Mouse (Mus musculus): ENCODE measurements at regions not wholly inside any gene's neighbourhood (a gene's known extent, or its start where the extent isn't known, plus 50 kb on each side); places are given as distances from the start of the nearest gene placed in this dataset.
"Not testable (repeated sequence)": the region's sequence is repeated elsewhere in the genome, so short reads cannot be mapped to it uniquely, and the experiment has no call there.

DNA sequence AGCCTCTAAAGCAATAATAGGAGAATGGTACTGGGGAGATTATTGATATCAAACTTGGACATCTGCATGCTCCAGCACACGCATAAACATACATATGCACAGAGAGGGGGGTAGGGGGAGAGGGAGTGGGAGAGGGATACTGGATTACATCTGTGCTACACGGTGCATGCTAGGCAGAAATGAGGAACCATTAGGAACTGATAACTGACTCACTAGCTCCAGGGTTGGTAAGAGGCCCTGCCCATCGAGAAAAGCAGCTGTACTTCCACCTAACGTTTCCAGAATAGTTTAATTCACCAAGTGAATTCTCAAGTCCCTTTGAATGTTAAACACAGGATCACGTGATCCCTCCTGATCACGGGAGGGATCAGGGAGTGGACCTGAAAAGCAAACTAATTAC lies 825.1 kb downstream of the Diaph3 start:
- no peak for DNase-seq

DNA sequence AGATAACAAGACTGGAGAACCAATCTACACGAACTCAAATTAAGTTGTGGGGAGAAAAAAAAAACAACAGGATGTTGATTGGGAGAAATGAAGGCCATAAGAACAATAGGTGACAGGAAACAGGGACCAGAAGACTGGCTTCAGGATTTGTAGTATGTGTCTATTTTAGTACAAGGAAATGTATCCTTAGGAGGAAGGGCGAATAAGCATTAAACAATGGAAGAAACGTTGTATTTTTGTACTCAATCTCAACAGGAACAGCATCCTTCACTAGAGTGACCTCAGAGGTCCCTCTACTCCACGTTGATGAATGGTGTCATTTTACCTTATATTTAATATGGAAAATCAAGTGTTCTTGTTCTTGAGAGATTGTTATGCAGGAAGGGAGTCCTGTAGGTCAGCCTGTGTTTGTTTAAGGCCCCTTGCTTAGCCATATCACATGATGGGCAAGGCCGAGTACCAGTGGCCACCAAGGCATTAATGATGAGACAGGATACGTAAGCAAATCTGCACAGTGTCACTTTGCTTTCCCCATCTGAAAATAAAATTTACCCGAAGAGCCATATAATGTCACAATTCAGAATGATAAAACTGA lies 832.0 kb downstream of the Diaph3 start:
- no peak for DNase-seq

- peak; percentile 69 to 74 for DNase-seq
Observed at GRCm38 (mm10) chr14:86307806-86308205, 833.2 kb downstream of the Diaph3 start.

- DNase-seq = peak; percentile 35 to 45
Observed at GRCm38 (mm10) chr14:86301666-86302065, 839.4 kb downstream of the Diaph3 start.

- no peak for DNase-seq
Observed at GRCm38 (mm10) chr14:86300811-86301210, 840.2 kb downstream of the Diaph3 start.

DNA sequence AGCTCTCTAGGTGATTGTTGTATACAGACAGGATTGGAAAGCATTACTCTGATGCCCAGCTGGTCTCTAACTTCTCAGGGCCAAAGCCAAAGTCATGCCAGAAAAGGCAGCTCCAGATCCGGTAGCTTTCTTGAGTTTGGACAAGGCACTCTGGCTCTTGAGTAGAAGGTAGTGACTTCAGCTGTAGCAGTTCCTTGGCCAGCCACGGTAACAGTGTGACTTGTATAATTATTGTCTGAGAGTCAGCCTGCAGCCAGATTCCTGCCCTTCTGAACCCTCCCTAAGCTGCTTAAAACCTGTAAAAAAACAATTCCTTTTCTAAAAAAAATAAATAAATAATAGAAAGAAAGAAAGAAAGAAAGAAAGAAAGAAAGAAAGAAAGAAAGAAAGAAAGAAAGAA lies 843.0 kb downstream of the Diaph3 start:
- no peak for DNase-seq

DNA sequence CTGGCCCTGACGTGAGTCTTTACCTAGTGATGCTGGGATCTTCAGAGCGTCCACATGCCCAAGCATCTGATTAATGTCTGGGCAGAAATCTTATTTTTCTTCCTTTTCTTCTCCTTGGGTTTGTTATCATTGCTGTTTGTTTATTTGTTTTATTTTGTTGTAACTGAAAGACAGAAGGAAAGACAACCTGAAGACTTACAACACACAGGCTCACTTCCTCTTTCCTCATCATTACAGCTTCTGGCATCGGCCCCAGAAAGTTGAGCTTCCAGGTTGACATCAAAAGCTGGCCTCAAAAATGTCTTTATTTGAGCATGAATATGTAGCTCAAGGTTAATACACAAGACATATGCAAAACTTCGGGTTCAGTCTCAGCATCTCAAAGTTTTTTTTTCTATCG lies 846.4 kb downstream of the Diaph3 start:
- not testable (repeated sequence) for DNase-seq

DNA sequence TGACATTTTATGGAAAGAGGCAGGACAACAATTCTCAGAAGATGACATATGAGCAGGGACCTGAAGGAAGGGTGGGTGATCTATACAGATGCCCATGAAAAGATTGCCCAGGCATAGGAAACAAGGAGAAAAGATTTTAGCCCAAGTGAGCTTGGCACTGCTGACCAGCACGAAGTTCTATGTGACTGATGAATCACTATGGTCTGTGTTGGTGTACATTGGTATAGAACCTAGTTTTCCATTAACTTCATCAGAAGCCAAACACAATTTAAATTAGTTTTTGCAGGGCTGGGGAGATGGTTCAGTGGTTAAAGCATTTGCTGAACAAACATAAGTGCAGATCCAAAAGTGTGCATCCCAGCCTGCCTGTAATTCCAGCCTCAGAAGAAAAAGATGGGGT lies 847.2 kb downstream of the Diaph3 start:
- DNase-seq = no peak

GRCm38 (mm10) chr14:86293371-86293770 lies 847.7 kb downstream of the Diaph3 start:
- peak in 1 of 2 experiments; percentile 11 for DNase-seq

- DNase-seq = peak; percentile 33 to 54
Observed at GRCm38 (mm10) chr14:86290556-86290955, 850.5 kb downstream of the Diaph3 start.

DNA sequence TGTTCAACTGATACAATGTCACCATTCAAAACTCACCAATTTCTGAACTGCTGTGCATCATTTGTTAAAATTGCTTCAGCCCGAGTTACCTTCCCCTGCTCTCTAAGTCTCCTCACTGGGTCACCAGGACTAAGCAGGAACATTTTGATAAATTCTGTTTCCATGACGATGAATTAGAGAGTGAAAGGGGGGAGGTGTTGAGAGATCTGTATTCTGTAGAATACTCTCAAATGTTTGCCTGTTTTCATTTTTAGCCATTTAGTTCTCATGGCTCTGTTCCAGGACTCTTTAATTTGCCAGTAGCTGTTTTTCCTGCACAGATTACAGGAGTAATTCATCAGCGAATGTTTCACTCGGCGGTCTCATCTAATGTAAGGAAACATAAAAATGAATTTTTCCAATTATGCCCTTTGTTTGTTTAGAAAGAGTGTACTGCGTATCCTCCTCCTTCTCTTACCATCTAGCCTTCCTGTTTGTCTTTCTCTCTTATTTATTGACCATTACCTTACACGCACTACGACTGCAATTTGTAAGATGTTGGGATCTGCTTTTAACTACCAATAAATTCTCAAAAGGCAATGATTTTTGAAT lies 879.3 kb downstream of the Diaph3 start:
- DNase-seq = no peak

GRCm38 (mm10) chr14:86254196-86254595 lies 886.8 kb downstream of the Diaph3 start:
- no peak for DNase-seq

GRCm38 (mm10) chr14:86251617-86252016 lies 889.4 kb downstream of the Diaph3 start:
- no peak for DNase-seq

- no peak for DNase-seq
Observed at GRCm38 (mm10) chr14:86247686-86248085, 893.3 kb downstream of the Diaph3 start.

GRCm38 (mm10) chr14:86246770-86247169 lies 894.3 kb downstream of the Diaph3 start:
- no peak for DNase-seq

DNA sequence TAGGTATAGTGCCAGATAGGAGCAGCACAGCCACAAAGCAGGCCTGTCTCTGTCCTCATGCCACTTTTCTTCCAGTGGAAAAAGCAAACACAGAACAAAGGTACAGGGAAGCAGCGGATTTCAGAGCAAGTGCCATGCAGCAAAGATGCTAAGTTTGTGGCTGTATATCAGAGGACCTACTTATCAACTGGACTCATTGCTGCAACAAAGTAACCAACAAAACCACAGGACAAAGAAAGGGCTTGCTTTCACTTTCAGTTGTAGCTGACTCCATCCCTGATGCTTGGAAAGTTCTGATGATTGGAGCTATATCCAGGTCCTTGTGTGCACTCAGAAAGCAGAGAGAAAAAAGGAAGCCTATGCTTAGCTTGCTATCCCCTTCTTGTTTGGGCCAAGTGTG lies 897.4 kb downstream of the Diaph3 start:
- DNase-seq = no peak

DNA sequence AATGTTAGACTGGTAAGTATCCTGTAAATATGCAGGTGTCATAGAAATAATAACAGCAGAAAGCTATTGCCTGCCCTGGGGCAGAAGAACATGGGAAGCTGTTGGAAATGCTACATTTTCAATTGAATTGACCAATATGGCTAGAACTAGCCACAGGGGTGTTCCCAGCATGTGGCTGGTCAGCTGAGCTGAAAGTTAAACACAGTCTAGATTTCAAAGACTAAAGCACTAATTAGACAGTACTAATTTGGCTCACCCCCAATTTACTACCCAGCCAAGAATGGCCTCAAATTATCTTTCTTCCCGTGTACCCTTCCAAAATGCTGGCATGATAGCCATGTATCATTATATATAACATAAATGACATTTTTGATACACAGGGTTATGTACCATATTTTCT lies 898.2 kb downstream of the Diaph3 start:
- peak in 1 of 2 experiments; percentile 18 for DNase-seq

GRCm38 (mm10) chr14:86239090-86239489 lies 901.9 kb downstream of the Diaph3 start:
- no peak for DNase-seq

GRCm38 (mm10) chr14:86233305-86233704 lies 907.7 kb downstream of the Diaph3 start:
- no peak for DNase-seq

DNA sequence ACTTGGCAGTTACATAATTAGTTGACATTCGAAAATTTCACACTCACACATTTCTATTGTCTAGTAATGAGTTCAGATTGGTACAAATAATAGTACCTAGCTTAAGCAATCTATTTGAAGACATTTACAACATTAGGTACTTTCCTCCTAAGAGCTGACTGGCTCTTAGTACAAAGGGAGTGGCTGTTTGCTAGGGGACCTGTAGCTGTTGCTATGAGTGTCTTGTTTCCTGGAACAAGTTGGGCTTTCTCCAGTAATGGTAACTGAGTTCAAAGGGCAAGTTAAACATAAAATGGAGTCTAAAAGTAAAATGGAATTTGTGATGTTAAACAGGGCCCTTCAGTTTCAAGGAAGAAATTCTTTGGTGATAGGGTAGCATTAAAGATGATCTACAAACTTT lies 910.4 kb downstream of the Diaph3 start:
- DNase-seq = no peak

DNA sequence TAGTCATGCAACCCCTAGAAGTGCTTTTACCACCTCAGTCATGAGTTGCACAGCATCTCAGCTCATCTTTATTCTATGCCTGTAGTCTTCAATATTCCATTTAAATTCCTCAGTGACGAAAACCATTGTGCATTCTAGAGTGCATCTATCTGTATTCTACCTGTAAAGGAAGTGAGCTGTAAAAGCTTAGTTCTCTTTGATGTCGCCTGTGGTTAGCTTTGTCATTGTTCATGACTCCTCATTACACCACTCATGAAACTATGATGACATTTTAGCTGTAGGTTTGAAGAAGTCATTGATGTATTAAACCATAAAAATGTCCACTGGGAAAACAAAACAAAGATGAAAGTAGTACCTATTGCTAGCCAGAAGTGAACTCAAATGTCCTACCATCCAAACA lies 911.3 kb downstream of the Diaph3 start:
- no peak for DNase-seq

- DNase-seq = no peak
Observed at GRCm38 (mm10) chr14:86215711-86216110, 925.3 kb downstream of the Diaph3 start.

DNA sequence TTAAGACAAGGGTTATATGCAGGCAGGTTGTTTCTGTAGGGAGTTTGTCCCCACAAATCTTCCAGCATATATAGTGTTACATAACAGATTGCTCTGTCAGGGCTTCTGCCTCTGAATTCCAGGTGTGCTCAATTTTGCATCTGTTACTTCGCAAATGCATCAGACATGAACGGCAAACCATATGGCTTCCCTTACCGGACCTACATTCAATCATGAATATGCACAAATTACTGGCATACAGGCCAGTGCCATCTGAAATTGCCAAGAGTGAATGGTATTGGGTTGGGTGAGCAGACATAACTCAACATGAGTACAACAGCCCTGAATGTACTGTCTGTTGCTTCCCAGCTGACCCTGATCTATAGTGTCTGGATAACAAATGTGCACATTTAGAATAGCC lies 929.4 kb downstream of the Diaph3 start:
- no peak for DNase-seq

GRCm38 (mm10) chr14:86204582-86204981 lies 936.5 kb downstream of the Diaph3 start:
- DNase-seq = no peak

DNA sequence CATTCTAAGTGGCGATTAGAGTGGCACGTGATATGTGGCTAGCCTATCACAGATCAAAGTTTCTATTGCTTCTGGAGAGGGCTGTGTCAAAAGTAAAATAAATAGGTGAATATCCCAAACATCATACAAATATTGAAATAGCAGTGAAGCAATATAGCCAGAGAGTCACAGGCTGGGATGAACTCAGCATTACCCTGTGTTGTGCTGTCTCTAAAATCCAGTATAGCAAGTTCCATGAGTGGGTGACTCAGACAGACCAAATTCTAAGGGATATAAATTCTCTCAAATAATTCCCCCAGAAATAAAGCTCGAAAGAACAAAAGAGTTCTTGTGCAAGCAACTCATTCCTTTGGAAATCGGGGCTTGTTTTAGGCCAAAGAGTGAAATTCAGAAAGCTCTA lies 943.2 kb downstream of the Diaph3 start:
- no peak for DNase-seq
